Mouse (Mus musculus): ENCODE data around the gene Sart1.

GRCm38 (mm10) chr19:5341360-5341759, 47.1 kb downstream of the Sart1 start:
- TF ChIP-seq CTCF (IDR thresholded peaks at IDR 0.05; ENCODE audit: low read depth), result no peak
- TF ChIP-seq EP300 (IDR thresholded peaks at IDR 0.05; ENCODE audit: low read depth), result no peak
